Mouse (Mus musculus): ENCODE measurements around the gene Ifnl2.
A peak's percentile ranks its signal among the peaks of the same experiment; 100 is the strongest.
"Not testable (repeated sequence)": the region's sequence is repeated elsewhere in the genome, so short reads cannot be mapped to it uniquely, and the experiment has no call there.

Ifnl2 gene

GRCm38 (mm10) chr7:28510405-28510974, at the start of gene Ifnl2:
TSS of gene Ifnl2 (minus strand) at chr7:28510455.
- peak in 1 of 2 experiments; percentile 4 for DNase-seq

- peak in 1 of 2 experiments; percentile 40 for DNase-seq
Observed at GRCm38 (mm10) chr7:28558486-28558885, 48.2 kb upstream of the Ifnl2 start.

- DNase-seq, result no peak
Observed at GRCm38 (mm10) chr7:28557708-28558107, 47.5 kb upstream of the Ifnl2 start.

GRCm38 (mm10) chr7:28557069-28557468, 46.8 kb upstream of the Ifnl2 start:
- DNase-seq, result no peak

- DNase-seq, result no peak
Observed at GRCm38 (mm10) chr7:28555939-28556535, 45.8 kb upstream of the Ifnl2 start.

- DNase-seq, result no peak
Observed at GRCm38 (mm10) chr7:28553076-28553475, 42.8 kb upstream of the Ifnl2 start.

- DNase-seq, result no peak
Observed at GRCm38 (mm10) chr7:28547628-28548027, 37.4 kb upstream of the Ifnl2 start.

GRCm38 (mm10) chr7:28547154-28547553, 36.9 kb upstream of the Ifnl2 start, which contains the start of gene Nccrp1:
TSS of gene Nccrp1 (minus strand) at chr7:28547254.
- no peak for DNase-seq

GRCm38 (mm10) chr7:28546649-28547048, 36.4 kb upstream of the Ifnl2 start:
- no peak for DNase-seq

- DNase-seq, result no peak
Observed at GRCm38 (mm10) chr7:28545891-28546210, 35.6 kb upstream of the Ifnl2 start.

GRCm38 (mm10) chr7:28545048-28545890, 35.0 kb upstream of the Ifnl2 start:
- DNase-seq, result no peak

- no peak for DNase-seq
Observed at GRCm38 (mm10) chr7:28544051-28544601, 33.9 kb upstream of the Ifnl2 start.

GRCm38 (mm10) chr7:28540526-28540925, 30.3 kb upstream of the Ifnl2 start, which contains the start of gene Sycn:
TSS of gene Sycn (plus strand) at chr7:28540885.
- DNase-seq, result no peak

- DNase-seq, result not testable (repeated sequence)
Observed at GRCm38 (mm10) chr7:28538886-28539285, 28.6 kb upstream of the Ifnl2 start.

GRCm38 (mm10) chr7:28532005-28532404, 21.8 kb upstream of the Ifnl2 start:
- DNase-seq, result no peak

GRCm38 (mm10) chr7:28527922-28528719, 17.9 kb upstream of the Ifnl2 start:
- DNase-seq, result peak; percentile 72 to 77

- DNase-seq, result not testable (repeated sequence)
Observed at GRCm38 (mm10) chr7:28522536-28522935, 12.3 kb upstream of the Ifnl2 start, which contains the start of gene Ifnl3. TSS of gene Ifnl3 (plus strand) at chr7:28522836.

- DNase-seq, result no peak
Observed at GRCm38 (mm10) chr7:28511441-28511840, 1.2 kb upstream of the Ifnl2 start.

- DNase-seq, result not testable (repeated sequence)
Observed at GRCm38 (mm10) chr7:28509121-28509520, 1.1 kb downstream of the Ifnl2 start.

- DNase-seq, result no peak
Observed at GRCm38 (mm10) chr7:28505585-28505984, 4.7 kb downstream of the Ifnl2 start.

GRCm38 (mm10) chr7:28495426-28495825, 14.8 kb downstream of the Ifnl2 start:
- DNase-seq, result no peak

GRCm38 (mm10) chr7:28492310-28492709, 17.9 kb downstream of the Ifnl2 start:
- DNase-seq, result no peak

GRCm38 (mm10) chr7:28490903-28491302, 19.4 kb downstream of the Ifnl2 start:
- peak; percentile 4 to 26 for DNase-seq
